Mouse (Mus musculus) spleen, adult 2 months (tissue): ENCODE data around the gene Senp5. TPM values are rescaled to one million over a fixed set of nuclear protein-coding genes. Genes with fewer than 3 reads are reported as not detected.
A peak's percentile ranks its signal among the peaks of the same experiment; 100 is the strongest.
"Not testable (repeated sequence)": the region's sequence is repeated elsewhere in the genome, so short reads cannot be mapped to it uniquely, and the experiment has no call there.

Experiments used
- DNase-seq, 2 experiments: peaks; one replicate each; pipeline versions ENCODE4 v3.0.0 to v3.0.0-alpha.2; 2012 to 2021; ENCODE audit warnings: low spot score in 2 of 2, low read depth in 1 of 2
- H3K27ac ChIP-seq: fragments of 200-500 bp; 2 replicates; pipeline ENCODE4 v1.5.1; 2012; ENCODE audit warnings: low read length, inconsistent platforms; ENCODE audit not compliant: insufficient read depth
- H3K27me3 ChIP-seq: fragments of 200-500 bp; 2 replicates; pipeline ENCODE4 v1.6.1; 2012; ENCODE audit warnings: mild to moderate bottlenecking, moderate library complexity, low read length, inconsistent platforms; ENCODE audit not compliant: control insufficient read depth, insufficient read depth
- H3K36me3 ChIP-seq: fragments of 200-500 bp; 2 replicates; pipeline ENCODE4 v1.6.1; 2012; ENCODE audit warnings: mild to moderate bottlenecking, low read length, inconsistent platforms; ENCODE audit not compliant: control insufficient read depth, insufficient read depth
- H3K4me1 ChIP-seq: fragments of 200-500 bp; 2 replicates; pipeline ENCODE4 v1.6.1; 2011; ENCODE audit warnings: inconsistent platforms; ENCODE audit not compliant: control insufficient read depth, insufficient read depth, insufficient read length
- H3K4me3 ChIP-seq: fragments of 200-500 bp; 2 replicates; pipeline ENCODE4 v1.5.1; 2011; ENCODE audit warnings: mild to moderate bottlenecking, inconsistent platforms; ENCODE audit not compliant: insufficient read depth, insufficient read length; ENCODE audit errors: extremely low read depth
- CTCF ChIP-seq: fragments of 200-500 bp; IDR thresholded peaks from 2 replicates; pipeline ENCODE4 v1.5.1; 2011; ENCODE audit warnings: mild to moderate bottlenecking, inconsistent platforms; ENCODE audit not compliant: insufficient read depth, insufficient read length, insufficient replicate concordance; ENCODE audit errors: extremely low read depth
- POLR2A ChIP-seq: fragments of 200-500 bp; IDR thresholded peaks from 2 replicates; pipeline ENCODE4 v1.6.1; 2011; ENCODE audit warnings: low read depth, low read length, inconsistent platforms
- WGBS: fragments of 180-500 bp; shearing (Covaris S2); methylation state at CpG from one replicate; pipeline ENCODE4 v1.1.7; 2018; 5-methylcytosine and 5-hydroxymethylcytosine counted together
- polyA plus RNA-seq: library from polyadenylated mRNA; depleted of rRNA; stranded (reverse); fragments of >200 nt; gene quantifications from 2 replicates; pipeline ENCODE4 v1.2.3, GENCODE M21; 2012

Gene Senp5
- polyA plus RNA-seq, 1 experiment = 3.0 TPM

DNA sequence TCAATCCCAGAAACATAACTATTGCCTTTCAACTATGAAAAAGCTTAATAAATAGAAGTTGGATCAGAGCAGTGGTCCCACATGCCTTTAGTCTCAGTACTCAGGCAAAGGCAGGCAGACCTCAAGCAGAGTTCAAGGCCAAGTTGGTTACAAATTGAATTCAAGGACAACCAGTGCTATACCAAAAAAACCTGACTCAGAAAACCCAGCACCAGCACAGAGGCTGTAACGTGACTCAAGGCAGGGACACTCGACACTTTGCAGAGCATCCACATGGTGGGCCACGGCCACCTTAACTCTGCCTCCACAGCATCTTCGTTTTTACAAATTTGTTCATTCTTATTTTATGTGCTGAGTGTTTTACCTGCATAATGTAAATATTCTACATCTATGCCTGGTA lies 27.8 kb downstream of the Senp5 start:
- H3K4me1 ChIP-seq = no peaks in the 10 kb centered on the region
- no peak for DNase-seq
- no peak overlapping the region for H3K27ac ChIP-seq
- no peak for TF ChIP-seq CTCF
- no peak for TF ChIP-seq POLR2A
- no peaks in the 10 kb centered on the region for H3K27me3 ChIP-seq
- H3K4me3 ChIP-seq = no peak overlapping the region
- peaks cover 21% of the 10 kb centered on the region for H3K36me3 ChIP-seq
- WGBS = 95% methylated on average over 4 of the region's 4 CpGs

DNA sequence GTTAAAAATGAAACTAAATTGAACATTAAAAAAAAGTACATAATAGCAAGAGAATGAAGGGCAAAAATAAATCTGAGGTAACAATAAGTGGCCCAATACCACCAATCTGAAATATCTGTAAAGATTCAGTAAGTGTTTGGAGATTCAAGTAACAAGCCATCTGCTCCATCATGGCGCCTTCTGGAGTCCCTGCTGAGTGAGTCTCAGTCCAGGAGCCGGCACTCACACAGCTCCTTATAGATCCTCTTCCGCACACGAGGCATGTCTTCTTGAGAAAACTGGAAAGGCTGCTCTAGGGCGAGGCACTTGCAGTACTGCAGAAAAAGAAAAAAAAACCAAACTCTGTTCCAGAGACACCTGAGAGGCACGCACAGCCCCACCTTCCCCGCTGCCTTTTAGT lies 39.9 kb downstream of the Senp5 start:
- Histone ChIP-seq H3K27me3 (no peaks in the 10 kb centered on the region), H3K36me3 (peaks cover 21% of the 10 kb centered on the region), H3K27ac (no peak overlapping the region), H3K4me1 (no peaks in the 10 kb centered on the region), H3K4me3 (no peak overlapping the region)
- no peak for DNase-seq
- TF ChIP-seq CTCF = no peak
- WGBS = 94% methylated on average over 7 of the region's 7 CpGs

GRCm38 (mm10) chr16:31948345-31948774 lies 54.7 kb downstream of the Senp5 start, which contains the start of the genes 0610012G03Rik and Ncbp2:
TSS of gene 0610012G03Rik (minus strand) at chr16:31948494.
TSS of gene Ncbp2 (plus strand) at chr16:31948513.
- H3K27ac ChIP-seq = peak within 1 kb of the TSS; percentile 73
- H3K27me3 ChIP-seq = no peaks in the 10 kb centered on the region
- H3K4me1 ChIP-seq = peaks cover 7% of the 10 kb centered on the region; the same call in 1 of the 2 replicates
- peak within 1 kb of the TSS; percentile 95 for H3K4me3 ChIP-seq
- under 1% methylated on average over 55 of the region's 55 CpGs for WGBS
- DNase-seq = peak; percentile 84 to 95
- H3K36me3 ChIP-seq = no peaks in the 10 kb centered on the region
- TF ChIP-seq CTCF = no peak
- no peak; the same call in none of the 2 replicates for TF ChIP-seq POLR2A

DNA sequence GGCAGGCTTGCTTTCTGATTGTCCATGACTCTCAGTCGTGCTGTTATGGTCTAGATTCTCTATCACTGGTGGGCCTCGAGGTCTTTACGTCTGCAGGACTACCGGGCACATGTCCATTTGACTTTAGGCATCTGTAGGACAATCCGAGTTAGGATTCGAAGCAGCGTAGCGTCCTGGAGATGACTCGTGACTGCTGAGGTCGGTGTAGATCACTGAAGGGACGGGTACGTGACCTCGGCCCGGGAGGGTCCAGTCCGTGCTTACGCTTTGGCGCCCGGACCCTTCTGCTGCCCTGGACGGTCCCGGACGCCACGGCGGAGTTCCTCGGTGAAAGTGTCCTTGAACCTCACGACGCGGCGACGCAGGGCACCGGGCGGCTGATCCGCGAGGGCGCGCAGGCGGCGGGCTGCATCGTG lies 55.2 kb downstream of the Senp5 start:
- Histone ChIP-seq H3K27me3 (no peaks in the 10 kb centered on the region), H3K4me3 (peak overlapping the region; percentile 95), H3K27ac (peak overlapping the region; percentile 64), H3K36me3 (no peaks in the 10 kb centered on the region), H3K4me1 (peaks cover 7% of the 10 kb centered on the region; the same call in 1 of the 2 replicates)
- WGBS = under 1% methylated on average over 38 of the region's 38 CpGs
- TF ChIP-seq CTCF = no peak
- no peak; the same call in 1 of the 2 replicates for TF ChIP-seq POLR2A
- DNase-seq = no peak

- Histone ChIP-seq H3K27ac (no peak overlapping the region), H3K4me1 (peaks cover 7% of the 10 kb centered on the region; the same call in 1 of the 2 replicates), H3K4me3 (peak overlapping the region; percentile 95), H3K27me3 (no peaks in the 10 kb centered on the region), H3K36me3 (no peaks in the 10 kb centered on the region)
- no peak for TF ChIP-seq CTCF
- TF ChIP-seq POLR2A = no peak
- no peak for DNase-seq
- 7% methylated on average over 8 of the region's 8 CpGs for WGBS
Measured at GRCm38 (mm10) chr16:31947333-31947732, 55.8 kb downstream of the Senp5 start.

GRCm38 (mm10) chr16:31945986-31946385 lies 57.1 kb downstream of the Senp5 start:
- not testable (repeated sequence) for H3K27me3 ChIP-seq, H3K36me3 ChIP-seq, H3K4me1 ChIP-seq, H3K4me3 ChIP-seq, H3K27ac ChIP-seq, DNase-seq
- 94% methylated on average over 6 of the region's 6 CpGs for WGBS

DNA sequence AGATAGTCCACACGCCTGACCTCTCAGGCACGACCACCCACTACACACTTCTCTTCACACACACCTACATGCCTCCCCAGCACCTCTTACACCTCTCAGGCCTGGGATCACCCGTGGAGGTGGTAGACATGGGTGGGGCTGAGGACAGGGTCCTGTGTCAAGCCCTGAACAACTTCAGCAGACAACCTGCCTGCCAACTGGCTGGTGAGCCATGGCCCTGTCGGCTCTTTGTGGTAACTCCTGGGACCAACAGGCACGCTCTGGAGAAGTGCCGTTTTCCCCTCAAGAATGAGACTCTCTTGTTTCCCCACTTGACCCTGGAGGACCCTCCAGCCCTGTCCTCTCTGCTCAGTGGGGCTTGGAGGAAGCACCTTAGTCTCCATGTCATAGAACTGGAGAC lies 57.7 kb downstream of the Senp5 start:
- peaks cover 7% of the 10 kb centered on the region; the same call in 1 of the 2 replicates for H3K4me1 ChIP-seq
- no peak overlapping the region for H3K4me3 ChIP-seq
- H3K27ac ChIP-seq = no peak overlapping the region
- no peak for TF ChIP-seq POLR2A
- TF ChIP-seq CTCF = no peak
- H3K36me3 ChIP-seq = no peaks in the 10 kb centered on the region
- no peaks in the 10 kb centered on the region for H3K27me3 ChIP-seq
- WGBS = 88% methylated on average over 6 of the region's 6 CpGs
- DNase-seq = no peak
